Mouse (Mus musculus) liver, embryonic 13.5 days (tissue): Measurements from ENCODE around the gene Lrrc9. TPM values are rescaled to one million over a fixed set of nuclear protein-coding genes. Genes with fewer than 3 reads are reported as not detected.

Experiments
- ATAC-seq: fragments of 200-750 bp; cut with Nextera tagmentation; 2 replicates; pipeline ENCODE4 v1.8.0; 2017; ENCODE audit warnings: low read depth, mild to moderate bottlenecking, moderate number of reproducible peaks, moderate library complexity
- DNase-seq: peaks from one replicate; pipeline ENCODE4 v3.0.0; 2022
- H3K27ac ChIP-seq: fragments of 300-500 bp; sonication (generic); 2 replicates; pipeline ENCODE4 v1.5.1; 2015; ENCODE audit warnings: moderate library complexity, mild to moderate bottlenecking, inconsistent platforms
- H3K27me3 ChIP-seq: fragments of 300-500 bp; sonication (generic); 2 replicates; pipeline ENCODE4 v1.6.1; 2015; ENCODE audit warnings: mild to moderate bottlenecking, inconsistent platforms
- H3K36me3 ChIP-seq: fragments of 300-500 bp; sonication (generic); 2 replicates; pipeline ENCODE4 v1.6.1; 2015; ENCODE audit warnings: mild to moderate bottlenecking, inconsistent platforms
- H3K4me1 ChIP-seq: fragments of 300-500 bp; sonication (generic); replicated peaks from 2 replicates; pipeline ENCODE4 v1.6.1; 2015; ENCODE audit warnings: inconsistent platforms
- H3K4me2 ChIP-seq: fragments of 300-500 bp; sonication (generic); 2 replicates; pipeline ENCODE4 v1.6.1; 2015; ENCODE audit warnings: inconsistent platforms, mild to moderate bottlenecking, moderate library complexity
- H3K4me3 ChIP-seq: fragments of 300-500 bp; sonication (generic); replicated peaks from 2 replicates; pipeline ENCODE4 v1.5.1; 2015; ENCODE audit warnings: mild to moderate bottlenecking, inconsistent platforms
- H3K9ac ChIP-seq: fragments of 300-500 bp; sonication (generic); 2 replicates; pipeline ENCODE4 v1.6.1; 2015; ENCODE audit warnings: mild to moderate bottlenecking, inconsistent platforms
- H3K9me3 ChIP-seq: fragments of 300-500 bp; sonication (generic); replicated peaks from 2 replicates; pipeline ENCODE4 v1.6.1; 2016; ENCODE audit warnings: inconsistent platforms
- WGBS: fragments of 180-500 bp; shearing (Covaris S2); methylation state at CpG from one replicate; pipeline ENCODE4 v1.1.7; 2015; ENCODE audit not compliant: insufficient replicate concordance; 5-methylcytosine and 5-hydroxymethylcytosine counted together
- polyA plus RNA-seq: library from polyadenylated mRNA; unstranded; fragments of >200 nt; fragmentation: Nextera tagmentation; extraction: Ambion mirVana; gene quantifications from 2 replicates; pipeline ENCODE4 v1.2.1, GENCODE M21; 2015

Lrrc9 gene
- polyA plus RNA-seq, result 0.25 and 0.35 TPM in 2 replicates

- no peaks in the 10 kb centered on the region for H3K36me3 ChIP-seq
- no peaks in the 10 kb centered on the region for H3K4me1 ChIP-seq
- peak within 1 kb of the TSS; percentile 51; the same call in 1 of the 2 replicates for H3K9ac ChIP-seq
- no peaks in the 10 kb centered on the region for H3K27me3 ChIP-seq
- no peak within 1 kb of the TSS for H3K27ac ChIP-seq
- peak; percentile 34 for DNase-seq
- WGBS, result 1% methylated on average over 31 of the region's 31 CpGs
- no peaks in the 10 kb centered on the region for H3K9me3 ChIP-seq
- ATAC-seq, result peak; percentile 88
- peak within 1 kb of the TSS; percentile 66 for H3K4me2 ChIP-seq
- peak within 1 kb of the TSS; percentile 49 for H3K4me3 ChIP-seq
Measured at GRCm38 (mm10) chr12:72441839-72442576, at the start of gene Lrrc9. Gene Lrrc9 (plus strand): TSS chr12:72441866.

- Histone ChIP-seq H3K27ac (no peak overlapping the region), H3K4me3 (no peak overlapping the region), H3K27me3 (no peaks in the 10 kb centered on the region), H3K4me1 (no peaks in the 10 kb centered on the region), H3K9me3 (no peaks in the 10 kb centered on the region), H3K36me3 (no peaks in the 10 kb centered on the region), H3K4me2 (no peak overlapping the region), H3K9ac (no peak overlapping the region)
- DNase-seq (no peak), ATAC-seq (no peak)
- WGBS, result 55% methylated on average over 13 of the region's 13 CpGs
Measured at GRCm38 (mm10) chr12:72393046-72393805, 48.4 kb upstream of the Lrrc9 start.

GRCm38 (mm10) chr12:72405031-72405430 is 36.6 kb upstream of the Lrrc9 start:
- H3K9me3 ChIP-seq, result no peaks in the 10 kb centered on the region

GRCm38 (mm10) chr12:72407146-72407545 is 34.5 kb upstream of the Lrrc9 start:
- Histone ChIP-seq H3K4me2 (peak overlapping the region; percentile 64; the same call in 1 of the 2 replicates), H3K27me3 (peaks cover 33% of the 10 kb centered on the region), H3K9ac (no peak overlapping the region), H3K4me1 (peaks cover 11% of the 10 kb centered on the region), H3K27ac (no peak overlapping the region), H3K4me3 (peak overlapping the region; percentile 50; the same call in 1 of the 2 replicates), H3K9me3 (no peaks in the 10 kb centered on the region), H3K36me3 (no peaks in the 10 kb centered on the region)
- ATAC-seq (no peak), DNase-seq (no peak)
- WGBS, result 11% methylated on average over 11 of the region's 11 CpGs

More at GRCm38 (mm10) chr12:72405031-72405430, 36.6 kb upstream of the Lrrc9 start:
- peaks cover 33% of the 10 kb centered on the region for H3K27me3 ChIP-seq
- no peak overlapping the region for H3K4me3 ChIP-seq
- 62% methylated on average over 5 of the region's 5 CpGs for WGBS
- no peak overlapping the region for H3K9ac ChIP-seq
- H3K27ac ChIP-seq, result no peak overlapping the region
- ATAC-seq (no peak), DNase-seq (no peak)
- peaks cover 11% of the 10 kb centered on the region for H3K4me1 ChIP-seq
- H3K36me3 ChIP-seq, result no peaks in the 10 kb centered on the region
- no peak overlapping the region for H3K4me2 ChIP-seq

GRCm38 (mm10) chr12:72407721-72408110 is 34.0 kb upstream of the Lrrc9 start:
- Histone ChIP-seq H3K27ac (no peak overlapping the region), H3K4me1 (peaks cover 11% of the 10 kb centered on the region), H3K4me2 (peak overlapping the region; percentile 64), H3K27me3 (peaks cover 33% of the 10 kb centered on the region), H3K4me3 (peak overlapping the region; percentile 50), H3K36me3 (no peaks in the 10 kb centered on the region), H3K9me3 (no peaks in the 10 kb centered on the region), H3K9ac (no peak overlapping the region)
- ATAC-seq (no peak), DNase-seq (no peak)
- 1% methylated on average over 17 of the region's 17 CpGs for WGBS

- no peak for ATAC-seq
Measured at GRCm38 (mm10) chr12:72408111-72408891, 33.4 kb upstream of the Lrrc9 start.

GRCm38 (mm10) chr12:72408954-72409353 is 32.7 kb upstream of the Lrrc9 start, which contains the start of gene Rtn1:
Gene Rtn1 (minus strand): TSS chr12:72409054.
- Histone ChIP-seq H3K27ac (no peak within 1 kb of the TSS), H3K9ac (no peak within 1 kb of the TSS), H3K36me3 (no peaks in the 10 kb centered on the region), H3K4me3 (peak within 1 kb of the TSS; percentile 50), H3K4me1 (peaks cover 11% of the 10 kb centered on the region), H3K27me3 (peaks cover 33% of the 10 kb centered on the region), H3K9me3 (no peaks in the 10 kb centered on the region), H3K4me2 (peak within 1 kb of the TSS; percentile 64)
- 34% methylated on average over 6 of the region's 6 CpGs for WGBS
- no peak for DNase-seq
- no peak for ATAC-seq

More at GRCm38 (mm10) chr12:72408111-72408891, 33.4 kb upstream of the Lrrc9 start:
- no peaks in the 10 kb centered on the region for H3K36me3 ChIP-seq
- H3K4me3 ChIP-seq, result peak overlapping the region; percentile 50
- DNase-seq, result no peak
- H3K9ac ChIP-seq, result no peak overlapping the region
- H3K27me3 ChIP-seq, result peaks cover 33% of the 10 kb centered on the region
- WGBS, result under 1% methylated on average over 60 of the region's 63 CpGs
- H3K27ac ChIP-seq, result no peak overlapping the region
- H3K4me1 ChIP-seq, result peaks cover 11% of the 10 kb centered on the region
- no peaks in the 10 kb centered on the region for H3K9me3 ChIP-seq
- H3K4me2 ChIP-seq, result peak overlapping the region; percentile 64

GRCm38 (mm10) chr12:72417762-72418161 is 23.9 kb upstream of the Lrrc9 start:
- Histone ChIP-seq H3K27me3 (no peaks in the 10 kb centered on the region), H3K4me3 (no peak overlapping the region), H3K9me3 (no peaks in the 10 kb centered on the region), H3K4me2 (no peak overlapping the region), H3K4me1 (no peaks in the 10 kb centered on the region), H3K9ac (no peak overlapping the region), H3K27ac (no peak overlapping the region), H3K36me3 (no peaks in the 10 kb centered on the region)
- 13% methylated on average over 3 of the region's 3 CpGs for whole genome bisulfite sequencing
- ATAC-seq (no peak), DNase-seq (no peak)

GRCm38 (mm10) chr12:72422681-72423080 is 19.0 kb upstream of the Lrrc9 start:
- Histone ChIP-seq H3K9me3 (no peaks in the 10 kb centered on the region), H3K27me3 (no peaks in the 10 kb centered on the region), H3K4me1 (no peaks in the 10 kb centered on the region), H3K4me3 (no peak overlapping the region), H3K9ac (no peak overlapping the region), H3K27ac (no peak overlapping the region), H3K36me3 (no peaks in the 10 kb centered on the region), H3K4me2 (no peak overlapping the region)
- ATAC-seq (no peak), DNase-seq (no peak)
- WGBS, result 35% methylated on average over 4 of the region's 4 CpGs

GRCm38 (mm10) chr12:72427722-72428126 is 13.9 kb upstream of the Lrrc9 start:
- H3K36me3 ChIP-seq, result no peaks in the 10 kb centered on the region
- no peak overlapping the region for H3K4me2 ChIP-seq
- no peak overlapping the region for H3K4me3 ChIP-seq
- H3K27ac ChIP-seq, result no peak overlapping the region
- no peaks in the 10 kb centered on the region for H3K4me1 ChIP-seq
- no peak overlapping the region for H3K9ac ChIP-seq
- WGBS, result 26% methylated on average over 11 of the region's 11 CpGs
- H3K27me3 ChIP-seq, result no peaks in the 10 kb centered on the region
- H3K9me3 ChIP-seq, result no peaks in the 10 kb centered on the region
- ATAC-seq (no peak), DNase-seq (peak; percentile 30)

- no peaks in the 10 kb centered on the region for H3K27me3 ChIP-seq
- no peak overlapping the region for H3K27ac ChIP-seq
- no peak for ATAC-seq
- no peak overlapping the region for H3K4me3 ChIP-seq
- no peaks in the 10 kb centered on the region for H3K9me3 ChIP-seq
- no peaks in the 10 kb centered on the region for H3K4me1 ChIP-seq
- no peaks in the 10 kb centered on the region for H3K36me3 ChIP-seq
- no peak overlapping the region for H3K4me2 ChIP-seq
- DNase-seq, result no peak
- no peak overlapping the region for H3K9ac ChIP-seq
- 65% methylated on average over 4 of the region's 4 CpGs for WGBS
Measured at GRCm38 (mm10) chr12:72432209-72432608, 9.5 kb upstream of the Lrrc9 start.
